Mouse (Mus musculus) ES-E14 (cell line): ENCODE results near the gene Osgin1.

ENCODE experiments used
- CHD2 ChIP-seq: IDR thresholded peaks from 2 replicates; pipeline ENCODE4 v1.6.1; 2014; ENCODE audit warnings: mild to moderate bottlenecking, low read depth, low read length, inconsistent platforms
- HCFC1 ChIP-seq: IDR thresholded peaks from 2 replicates; pipeline ENCODE4 v1.6.1; 2012; ENCODE audit warnings: low read length, inconsistent platforms, borderline replicate concordance; ENCODE audit not compliant: insufficient read depth
- MAFK ChIP-seq: IDR thresholded peaks from 2 replicates; pipeline ENCODE4 v1.6.1; 2014; ENCODE audit warnings: mild to moderate bottlenecking, low read depth, low read length, inconsistent platforms; ENCODE audit not compliant: insufficient read depth
- ZC3H11A ChIP-seq: IDR thresholded peaks from 2 replicates; pipeline ENCODE4 v1.6.1; 2012; ENCODE audit warnings: low read depth, mild to moderate bottlenecking, inconsistent platforms, low read length, borderline replicate concordance
- ZNF384 ChIP-seq: IDR thresholded peaks from 2 replicates; pipeline ENCODE4 v1.6.1; 2012; ENCODE audit warnings: low read depth, low read length, inconsistent platforms

DNA sequence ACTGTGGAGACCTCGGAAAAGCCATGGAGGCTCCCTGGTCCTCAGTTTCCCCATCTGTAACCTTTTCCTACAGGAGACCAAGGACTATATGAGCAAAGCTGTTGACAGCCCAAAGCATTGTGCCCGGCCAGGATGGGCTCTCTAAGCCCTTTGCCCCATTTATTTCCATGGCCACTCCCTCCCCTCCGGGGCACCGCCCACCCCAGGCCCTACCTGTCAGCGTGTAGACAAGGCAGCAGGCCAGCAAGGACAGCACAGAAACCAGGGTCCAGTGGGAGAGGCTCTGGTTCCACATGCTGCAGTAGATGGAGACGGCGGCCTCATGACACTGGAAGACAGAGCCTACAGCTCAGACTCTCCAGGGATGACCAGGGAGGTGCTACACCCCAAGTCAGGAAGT is 53.2 kb downstream of the Osgin1 start:
- TF ChIP-seq ZNF384 (no peak), CHD2 (no peak), ZC3H11A (no peak), HCFC1 (no peak), MAFK (no peak)
